Mouse (Mus musculus): ENCODE data around the gene Bod1.
A peak's percentile ranks its signal among the peaks of the same experiment; 100 is the strongest.

The Bod1 gene

DNA sequence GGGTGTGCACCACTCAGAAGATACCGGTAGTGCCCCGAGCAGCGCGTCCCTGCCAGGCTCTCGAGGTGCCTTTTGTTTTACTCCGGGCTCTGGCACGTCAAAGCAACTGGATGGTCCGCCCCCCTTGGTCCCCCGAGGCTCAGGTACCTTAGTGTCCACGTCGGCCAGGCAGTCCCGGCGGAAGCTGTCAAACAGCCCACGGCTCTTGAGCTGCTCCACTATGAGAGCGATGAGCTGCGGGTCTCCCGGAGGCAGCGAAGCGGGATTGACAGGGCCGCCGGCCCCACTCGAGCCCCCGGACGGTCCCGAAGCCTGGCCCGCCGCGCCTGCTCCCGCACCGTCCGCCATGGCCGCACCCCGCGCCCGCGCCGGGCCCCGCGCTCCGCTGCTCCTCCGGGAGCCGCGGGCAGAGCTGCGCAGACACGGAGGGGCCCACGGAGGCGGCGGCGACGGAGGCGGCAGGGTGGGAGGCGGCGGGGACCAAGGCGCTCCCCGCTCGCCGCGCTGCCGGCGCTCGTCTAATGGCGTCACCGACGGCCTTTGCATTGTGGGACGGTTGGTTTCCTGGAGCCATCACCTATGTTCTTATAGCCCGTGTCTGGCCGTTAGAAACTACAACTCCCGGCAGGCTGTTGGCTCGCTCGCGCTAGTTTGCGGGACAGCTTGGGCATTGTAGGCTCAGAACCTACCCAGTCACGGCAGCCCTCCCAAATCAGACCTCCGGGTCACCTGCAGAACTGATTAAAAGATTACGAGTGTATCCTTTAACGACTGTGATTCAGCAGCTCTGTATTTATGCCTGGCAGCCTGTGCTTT is at the start of gene Bod1:
Bod1 (minus strand) TSS at position 532 of the 816 bp plus-strand sequence.
- peak; percentile 94 to 97 for DNase-seq (ENCODE audit: low spot score in 2 of 2)

DNA sequence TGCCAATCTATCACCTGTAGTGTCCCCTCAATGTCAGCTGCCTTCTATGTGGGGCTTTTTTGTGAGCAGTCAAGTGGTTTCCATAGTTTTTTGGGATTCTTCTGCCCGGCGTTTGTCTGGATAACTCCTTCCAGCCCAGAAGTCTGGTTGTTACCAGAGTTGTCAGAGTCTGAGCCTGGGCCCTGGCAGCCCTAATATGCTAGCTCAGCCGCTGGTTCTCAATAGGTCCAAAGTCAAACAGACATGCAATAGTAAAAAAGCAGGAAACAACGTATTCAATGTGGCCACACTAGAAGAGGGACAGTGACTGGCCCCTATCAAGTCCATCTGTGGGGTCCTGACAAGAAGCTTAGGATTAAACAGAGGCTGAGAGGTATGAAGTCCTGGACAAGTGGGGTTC is 47.4 kb upstream of the Bod1 start:
- no peak for DNase-seq (ENCODE audit: low spot score in 2 of 2)

DNA sequence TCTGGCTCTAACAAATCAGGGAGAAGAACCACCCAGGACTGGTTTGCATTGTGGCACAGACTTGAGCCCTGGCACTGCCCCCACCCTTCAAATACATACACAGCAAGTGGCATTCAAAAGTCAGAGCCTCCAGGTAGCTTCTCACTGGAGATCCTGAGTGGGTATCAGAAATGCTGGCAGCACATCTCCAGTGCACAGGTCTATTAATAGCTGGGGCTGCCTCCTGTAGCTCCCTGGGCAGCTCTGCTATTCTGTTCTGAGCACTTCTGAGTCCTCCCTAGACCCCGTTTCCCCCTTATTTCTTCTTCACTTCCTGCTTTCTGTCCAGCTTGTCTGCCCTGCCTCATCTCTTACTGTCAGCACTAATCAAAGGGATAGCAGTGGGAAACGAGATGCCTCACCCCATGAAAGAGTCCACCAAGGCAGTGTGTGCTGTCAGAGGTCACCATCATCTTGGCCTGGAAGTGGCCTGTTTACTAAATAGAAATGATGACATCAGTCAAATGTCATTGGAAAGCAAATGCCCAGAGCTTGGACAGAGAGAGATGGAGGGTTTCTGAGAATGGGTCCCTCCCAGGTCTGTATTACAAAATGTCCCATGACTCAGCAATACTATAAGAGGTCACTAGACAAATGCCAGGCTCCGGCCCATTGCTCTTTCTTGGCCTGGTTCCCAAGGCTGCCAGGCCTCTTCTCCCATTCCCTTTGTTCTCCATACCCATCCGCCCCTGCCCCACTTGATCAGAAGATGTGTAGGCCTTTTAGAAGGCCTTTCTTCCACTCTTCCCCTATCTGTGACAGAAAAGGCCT is 46.4 kb upstream of the Bod1 start:
- DNase-seq (ENCODE audit: low spot score in 2 of 2): no peak

DNA sequence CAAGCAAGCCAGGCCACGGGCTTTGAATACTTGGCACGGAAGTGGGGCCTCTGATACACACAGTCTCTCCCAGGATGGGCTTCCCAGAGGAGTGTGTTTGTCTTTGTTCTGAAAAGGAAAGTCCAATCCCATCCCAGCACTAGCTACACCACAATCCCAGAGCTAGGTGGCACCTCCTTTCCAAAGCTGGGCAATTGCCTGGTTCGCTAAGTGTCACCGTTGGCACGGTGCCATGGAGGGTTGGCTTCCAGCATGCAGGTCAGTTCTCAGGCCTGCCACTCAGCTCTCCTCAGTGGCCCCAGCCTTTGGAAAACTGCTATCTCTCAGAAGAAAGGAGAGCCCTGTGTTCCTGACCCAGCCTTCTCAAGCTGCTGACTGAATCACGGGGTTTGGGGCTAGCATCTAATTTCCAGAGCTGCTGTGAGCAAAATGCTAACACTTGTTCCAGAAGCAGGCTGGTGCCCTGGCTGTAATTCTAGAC is 42.0 kb upstream of the Bod1 start:
- peak; percentile 64 to 69 for DNase-seq (ENCODE audit: low spot score in 2 of 2)

DNA sequence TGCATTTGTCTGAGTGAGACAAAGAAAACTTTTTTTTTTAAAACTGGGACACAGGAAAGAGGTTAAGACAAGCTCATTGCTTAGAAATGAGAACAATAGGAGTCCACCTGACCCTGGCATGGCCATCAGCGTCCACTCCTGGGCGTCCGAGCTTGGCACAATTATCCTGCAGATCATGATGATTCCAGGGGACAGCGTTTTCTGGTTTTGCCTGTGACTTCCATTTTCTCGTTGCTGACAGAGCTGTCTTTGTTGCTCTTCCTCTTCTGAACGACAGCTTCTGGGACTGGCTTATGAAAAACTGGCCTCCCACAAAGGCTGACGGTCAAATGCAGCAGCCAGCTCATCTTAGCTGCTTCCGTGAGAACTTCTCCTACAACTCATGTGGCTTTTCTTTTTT is 41.4 kb upstream of the Bod1 start:
- DNase-seq (ENCODE audit: low spot score in 2 of 2): no peak

DNA sequence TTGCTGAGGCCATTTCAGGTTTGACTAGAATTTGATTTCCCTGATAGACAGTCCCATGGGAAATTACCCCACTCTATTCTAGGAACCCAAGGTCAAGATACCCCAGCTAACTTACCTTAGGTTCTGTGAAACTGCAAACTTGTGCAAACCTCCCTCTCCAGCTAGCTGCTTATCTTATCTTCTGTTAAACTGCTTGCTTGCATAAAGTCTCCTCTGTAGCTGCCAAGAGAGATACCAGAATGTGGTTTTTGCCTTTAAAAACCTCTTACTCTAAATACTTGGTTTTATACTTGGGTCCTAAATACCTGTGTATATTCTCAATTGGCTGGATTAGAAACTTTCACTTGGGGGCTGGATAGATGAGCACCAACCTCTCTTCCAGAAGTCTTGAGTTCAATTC is 36.1 kb upstream of the Bod1 start:
- DNase-seq (ENCODE audit: low spot score in 2 of 2): no peak

DNA sequence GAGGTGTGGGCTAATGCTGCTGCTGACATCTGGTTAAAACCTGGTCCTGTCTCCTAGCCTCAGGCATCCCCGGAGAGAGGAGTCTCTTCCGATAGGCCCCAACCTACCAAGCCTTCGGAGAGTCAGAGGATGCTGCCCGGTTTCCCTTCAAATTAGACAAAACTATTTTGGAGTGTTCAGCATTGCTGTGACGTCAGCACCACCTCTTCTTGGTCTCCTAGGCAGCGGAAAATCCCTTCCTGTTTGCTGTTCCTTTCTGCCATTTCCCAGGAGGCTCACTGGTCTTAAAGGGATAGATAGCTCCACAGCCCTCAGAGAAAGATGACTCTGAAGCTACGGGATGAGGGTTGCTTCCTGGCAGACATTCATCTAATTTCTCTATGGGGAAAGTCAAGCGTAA is 31.5 kb upstream of the Bod1 start:
- peak in 1 of 2 experiments; percentile 70 for DNase-seq (ENCODE audit: low spot score in 2 of 2)

DNA sequence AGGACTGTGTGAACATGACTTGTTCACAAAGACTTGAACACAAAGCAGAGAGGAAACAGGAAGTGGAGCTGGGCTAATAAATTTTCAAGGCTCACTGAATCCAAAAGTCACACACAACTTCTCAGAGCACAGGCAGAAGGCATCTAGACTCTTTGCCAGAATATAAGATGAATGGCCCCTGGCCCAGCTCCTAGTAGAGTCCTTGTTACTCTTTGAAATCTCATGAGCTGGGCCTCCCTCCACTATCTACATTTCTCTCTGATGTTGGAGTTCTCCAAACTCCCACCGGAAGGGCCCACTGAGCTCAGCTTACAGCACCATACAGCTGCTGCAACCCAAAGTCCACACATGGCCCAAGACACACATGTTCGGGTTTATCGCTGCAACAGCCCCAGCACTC is 30.2 kb upstream of the Bod1 start:
- no peak for DNase-seq (ENCODE audit: low spot score in 2 of 2)

DNA sequence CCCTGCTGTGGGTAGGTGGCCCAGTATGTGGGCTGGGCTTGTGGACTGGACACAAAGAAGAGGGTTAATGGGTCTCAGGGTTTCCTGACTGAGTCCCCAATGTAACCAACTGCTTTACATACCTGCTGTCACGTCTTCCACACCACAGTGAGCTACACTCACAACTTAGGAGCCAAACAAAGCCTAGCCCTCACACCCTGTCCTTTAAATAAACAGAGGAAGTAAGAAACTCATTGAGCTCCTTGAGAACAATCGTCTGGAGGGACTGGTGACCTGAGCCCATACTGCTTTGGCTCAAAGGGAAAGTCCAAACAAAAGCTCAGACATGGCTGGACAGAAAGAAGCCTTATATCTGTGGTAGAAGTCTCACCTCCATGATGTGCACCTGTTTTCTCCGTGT is 27.8 kb upstream of the Bod1 start:
- no peak for DNase-seq (ENCODE audit: low spot score in 2 of 2)

DNA sequence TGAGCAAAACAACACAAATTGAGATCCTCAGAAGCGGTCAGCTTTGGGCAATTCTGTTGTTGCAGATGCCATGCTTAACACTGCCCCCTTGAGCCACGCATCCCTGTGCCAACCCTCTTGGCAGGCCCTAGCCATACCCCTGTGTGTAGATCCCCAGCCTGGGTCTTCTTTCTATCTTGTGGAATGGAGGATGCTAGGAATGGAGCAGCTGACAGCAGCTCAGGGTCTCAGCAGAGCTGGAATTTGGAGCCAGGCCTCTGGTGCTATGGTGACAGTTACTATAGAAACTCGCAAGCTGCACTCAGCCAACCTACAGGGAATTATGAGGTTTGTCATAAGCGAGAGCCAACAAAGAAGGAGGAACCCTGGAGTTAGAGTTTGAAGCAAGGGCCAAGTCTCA is 23.1 kb upstream of the Bod1 start:
- peak; percentile 74 to 84 for DNase-seq (ENCODE audit: low spot score in 2 of 2)

DNA sequence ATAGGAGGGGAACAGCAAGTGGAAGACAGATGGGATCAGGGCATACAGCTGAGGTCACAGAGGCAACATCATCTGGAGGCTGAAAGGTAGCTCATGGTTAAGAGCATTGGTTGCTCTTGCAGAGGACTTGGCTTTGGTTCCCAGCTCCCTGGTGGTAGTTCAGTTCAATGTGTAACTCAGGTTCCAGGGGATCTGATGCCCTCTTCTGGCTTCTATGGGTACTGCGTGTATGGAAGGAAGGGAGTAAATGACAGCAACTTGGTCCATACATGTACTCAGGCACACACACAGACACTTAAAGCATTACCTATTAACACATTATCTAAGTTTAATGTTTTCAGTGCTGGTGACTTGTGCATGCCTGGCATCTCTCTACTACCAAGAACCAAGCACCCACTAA is 22.4 kb upstream of the Bod1 start:
- no peak for DNase-seq (ENCODE audit: low spot score in 2 of 2)

DNA sequence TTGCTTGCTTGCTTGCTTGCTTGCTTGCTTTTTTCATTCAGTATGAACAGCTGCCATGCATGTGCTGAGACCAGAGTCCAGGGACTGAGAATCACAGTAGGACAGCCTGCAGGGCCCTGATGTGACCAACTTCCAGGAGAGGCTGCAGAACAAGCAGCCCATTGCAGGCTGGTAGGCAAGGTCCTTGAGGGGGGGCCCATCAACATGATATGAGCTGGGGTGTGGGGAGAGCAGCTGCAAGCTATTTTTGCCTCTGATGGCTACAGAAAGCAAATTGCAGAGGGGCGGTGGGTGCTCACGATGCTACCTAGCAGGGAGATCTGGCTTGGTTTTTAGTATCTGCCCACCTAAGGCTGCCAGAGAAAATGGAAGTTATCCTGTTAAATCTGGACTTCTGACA is 21.6 kb upstream of the Bod1 start:
- DNase-seq (ENCODE audit: low spot score in 2 of 2): no peak

DNA sequence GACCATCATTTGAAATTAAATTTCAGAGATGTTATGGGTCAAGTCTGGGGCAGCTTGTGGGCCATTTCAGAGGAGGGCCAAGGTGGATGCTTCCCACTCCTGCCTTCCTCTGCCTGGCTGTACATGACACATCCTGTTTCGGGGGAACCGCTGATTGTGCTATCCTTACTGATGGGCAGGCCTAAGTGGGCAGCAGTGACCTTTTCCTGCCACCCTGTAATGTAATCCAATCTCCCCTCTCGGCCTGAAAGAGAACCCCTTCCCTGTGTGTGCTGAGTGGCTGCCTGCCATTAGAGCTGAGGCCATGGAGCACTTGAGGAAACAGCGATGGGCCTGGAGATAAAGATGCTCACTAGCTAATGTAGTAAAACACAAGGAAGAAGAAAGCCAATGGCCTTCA is 17.3 kb upstream of the Bod1 start:
- DNase-seq (ENCODE audit: low spot score in 2 of 2): no peak

DNA sequence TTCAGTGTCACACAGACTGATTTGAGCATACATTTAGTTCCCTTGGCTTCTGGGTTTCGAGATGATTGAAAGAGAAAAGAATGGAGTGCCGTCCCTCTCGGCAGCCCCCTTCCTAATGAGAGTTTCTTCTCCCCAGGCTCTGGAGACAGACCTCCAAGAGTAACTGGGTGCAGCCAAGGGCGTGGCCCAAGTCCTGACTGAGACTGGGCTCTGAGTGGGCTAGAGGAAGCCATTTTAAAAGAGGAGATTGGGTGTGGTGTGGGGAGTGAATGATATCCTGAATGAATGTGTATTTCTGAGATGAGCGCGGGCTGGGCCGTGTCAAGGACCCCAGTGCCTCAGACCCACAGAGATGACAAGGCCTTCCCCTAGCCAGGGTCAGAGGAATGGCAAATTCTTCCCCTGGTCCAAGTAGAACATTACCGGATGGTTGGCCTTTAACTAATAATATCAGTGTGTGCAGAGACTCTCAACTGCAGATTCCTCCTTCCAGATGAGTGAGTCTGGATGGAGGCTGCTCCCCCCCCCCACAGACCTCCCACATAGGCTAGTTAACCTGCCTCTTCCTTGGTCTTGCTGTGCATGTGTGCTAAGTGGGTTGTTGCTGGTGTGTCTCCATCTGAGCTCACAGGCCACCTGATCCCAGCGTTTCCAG is 13.4 kb upstream of the Bod1 start:
- DNase-seq (ENCODE audit: low spot score in 2 of 2): no peak

DNA sequence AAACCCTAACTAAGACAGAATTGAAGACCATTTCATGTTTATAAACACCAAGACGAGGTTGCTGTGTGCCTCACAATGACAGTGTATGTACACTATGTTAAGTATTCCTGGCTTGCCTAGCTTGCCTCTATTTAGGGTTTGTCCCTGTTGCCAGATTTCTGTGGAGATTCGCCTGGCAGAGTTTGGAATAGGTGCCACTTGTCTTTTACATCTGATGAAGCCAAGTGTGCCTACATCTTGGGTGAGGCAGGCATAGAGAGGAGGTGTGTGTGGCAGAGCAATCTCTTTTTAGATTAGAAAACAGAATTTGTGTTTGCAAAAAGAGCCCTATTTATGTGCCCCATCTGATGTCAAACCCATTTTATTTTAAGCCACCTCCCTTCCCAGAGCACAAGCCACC is 12.4 kb upstream of the Bod1 start:
- peak; percentile 57 to 81 for DNase-seq (ENCODE audit: low spot score in 2 of 2)

DNA sequence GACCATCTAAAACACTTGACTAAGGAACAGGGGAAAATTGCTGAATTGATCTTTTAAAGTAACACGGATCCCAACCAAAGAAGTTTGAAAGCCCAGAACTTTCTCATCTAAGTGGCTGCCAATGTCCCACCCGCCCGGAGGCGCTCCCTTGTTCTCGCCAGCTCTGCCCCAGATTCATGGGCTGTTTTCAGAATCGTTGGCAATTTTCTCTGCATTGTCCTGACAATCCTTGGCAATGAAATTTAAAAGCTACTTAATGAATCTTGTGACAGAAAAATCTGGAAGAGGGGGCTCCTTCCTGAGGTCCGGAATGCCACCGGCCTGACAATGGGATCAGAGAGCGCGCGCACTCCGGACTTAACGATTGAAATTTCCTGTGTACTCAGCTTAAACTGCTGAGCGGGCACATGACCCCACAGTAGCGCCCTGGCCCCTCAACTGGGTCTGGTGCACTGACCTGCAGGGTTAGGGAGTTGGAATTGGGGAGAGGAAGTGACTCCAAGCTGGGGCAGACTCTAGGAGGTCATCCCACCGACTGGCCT is 8.2 kb upstream of the Bod1 start:
- no peak for DNase-seq (ENCODE audit: low spot score in 2 of 2)

DNA sequence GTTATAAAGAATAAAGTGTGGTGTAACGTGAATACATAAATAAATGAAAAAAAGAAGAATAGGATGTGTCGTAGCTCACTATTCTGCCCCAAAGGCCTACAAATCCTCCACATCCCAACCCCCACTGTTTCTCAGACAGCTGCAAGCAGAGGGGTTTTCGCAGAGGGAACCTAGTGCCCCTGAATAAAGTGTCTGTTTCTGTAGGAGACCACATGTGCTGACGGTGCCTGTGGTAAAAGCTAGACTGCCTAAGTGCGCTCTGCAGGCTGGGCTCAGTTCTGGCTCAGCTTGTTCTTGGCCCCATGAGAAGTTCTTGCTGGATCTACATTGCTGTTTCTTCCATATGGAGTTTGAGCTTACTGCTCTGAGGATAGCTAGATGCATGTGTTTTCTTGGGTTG is 5.6 kb upstream of the Bod1 start:
- DNase-seq (ENCODE audit: low spot score in 2 of 2): no peak

DNA sequence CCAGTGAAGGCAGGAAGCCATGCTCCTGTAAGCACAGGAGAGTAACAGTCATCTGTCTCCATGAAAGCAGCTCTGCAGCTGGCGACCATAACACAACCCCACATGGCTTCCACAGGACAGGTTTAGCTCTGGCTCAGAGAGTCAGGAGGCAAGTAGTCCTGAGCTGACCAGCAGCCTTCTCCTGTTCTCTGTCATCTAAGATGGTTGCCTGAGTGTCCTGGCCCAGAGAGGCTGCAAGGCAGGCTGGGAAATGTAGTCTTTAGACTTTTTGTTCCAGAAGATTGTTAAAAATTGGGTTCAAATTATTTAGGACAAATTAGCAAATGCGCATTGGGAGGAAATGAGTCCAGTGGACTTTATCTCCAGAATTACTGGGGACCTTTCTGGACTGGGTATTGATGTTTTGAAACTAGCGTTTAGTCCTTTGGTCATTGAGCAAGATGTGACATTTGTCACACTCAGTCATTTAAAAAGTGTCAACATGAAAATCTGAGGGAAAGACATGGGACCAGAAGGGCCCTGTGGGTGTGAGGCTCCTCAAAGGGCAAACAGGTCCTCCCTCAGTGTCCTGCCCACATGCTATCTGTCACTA is 5.1 kb upstream of the Bod1 start:
- no peak for DNase-seq (ENCODE audit: low spot score in 2 of 2)

DNA sequence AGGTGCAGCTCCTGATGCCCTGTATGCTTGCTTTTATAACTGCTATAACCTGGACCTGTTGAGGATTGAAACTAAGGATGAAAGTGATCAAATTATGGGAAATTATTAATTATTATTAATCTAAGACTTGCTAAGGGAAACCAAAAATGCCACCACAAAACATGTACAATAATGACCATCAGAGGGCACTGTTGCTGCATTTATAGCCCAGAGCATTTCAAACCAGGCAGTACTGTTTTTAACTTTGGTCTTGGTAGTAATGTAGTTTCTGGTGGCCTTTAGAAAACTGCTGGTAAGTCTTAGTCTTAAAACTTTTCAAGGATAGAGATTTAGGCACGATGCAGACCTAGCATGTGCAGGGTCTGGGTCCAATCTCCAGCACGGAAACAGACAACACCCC is 3.7 kb upstream of the Bod1 start:
- no peak for DNase-seq (ENCODE audit: low spot score in 2 of 2)

DNA sequence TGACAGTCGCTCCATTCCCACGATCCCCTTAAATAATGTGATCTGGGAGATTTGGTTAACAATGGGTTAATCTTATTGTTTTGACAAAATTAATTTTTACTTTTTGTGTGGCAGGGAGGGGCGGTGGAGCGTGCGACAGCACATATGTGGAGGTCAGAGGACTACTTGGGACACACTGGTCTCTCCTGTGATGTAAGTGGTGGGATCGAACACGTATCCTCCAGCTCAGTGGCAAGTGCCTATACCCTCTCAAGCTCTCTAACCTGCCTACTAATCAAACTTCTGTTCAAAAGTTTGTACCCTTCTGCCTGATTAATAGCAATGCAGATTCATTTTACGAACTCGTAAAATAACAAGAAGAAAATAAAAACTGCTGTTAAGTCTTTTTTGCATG is 482 bp upstream of the Bod1 start:
- no peak for DNase-seq (ENCODE audit: low spot score in 2 of 2)

DNA sequence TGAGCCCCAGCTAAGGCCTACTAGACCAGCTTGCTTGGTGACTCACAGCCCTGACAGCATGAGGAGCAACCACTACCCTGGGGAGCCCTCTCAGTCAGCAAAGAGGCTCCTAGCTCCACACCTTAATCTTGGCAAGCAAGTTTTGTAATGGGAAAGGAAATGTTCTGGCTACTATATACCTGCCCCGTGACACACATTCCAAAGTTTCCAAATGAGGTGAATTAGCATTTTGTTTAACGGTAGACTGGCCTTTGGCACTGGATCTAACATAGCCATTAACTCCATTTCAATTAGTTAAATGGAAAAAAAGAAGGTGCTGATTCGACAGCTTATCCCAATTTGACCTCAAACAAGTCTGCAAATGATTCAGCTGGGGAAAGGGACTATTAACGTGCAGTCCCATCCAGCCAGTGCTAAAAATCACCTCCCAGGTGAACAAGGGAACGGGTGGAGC is 1.2 kb downstream of the Bod1 start:
- DNase-seq (ENCODE audit: low spot score in 2 of 2): no peak

Data from right cerebral cortex, postnatal 36 days (tissue).